Mouse (Mus musculus): ENCODE measurements around the gene Gorab. TPM values are rescaled to one million over a fixed set of nuclear protein-coding genes. Genes with fewer than 3 reads are reported as not detected.

Gene Gorab
- polyA plus RNA-seq (2015; fragmentation: Nextera tagmentation; extraction: Ambion mirVana), result 19.3 and 19.5 TPM in 2 replicates

- Histone ChIP-seq H3K4me3 (replicated peaks) (peak within 1 kb of the TSS; percentile 66), H3K9me3 (replicated peaks) (no peaks in the 10 kb centered on the region), H3K9ac (replicated peaks) (peak within 1 kb of the TSS; percentile 72), H3K27ac (replicated peaks) (peak within 1 kb of the TSS; percentile 94), H3K4me2 (peak within 1 kb of the TSS; percentile 71), H3K27me3 (replicated peaks) (no peaks in the 10 kb centered on the region), H3K36me3 (no peaks in the 10 kb centered on the region), H3K4me1 (peaks cover 17% of the 10 kb centered on the region)
- WGBS, result under 1% methylated on average over 28 of the region's 28 CpGs
- peak; percentile 100 for ATAC-seq (ENCODE audit: low FRiP score)
Observed at GRCm38 (mm10) chr1:163403498-163404126, at the start of gene Gorab. Gene Gorab, minus strand, starts transcription at chr1:163403669.

- 35% methylated on average over 3 of the region's 3 CpGs for WGBS
- no peaks in the 10 kb centered on the region for H3K27me3 ChIP-seq (replicated peaks)
- no peak for ATAC-seq (ENCODE audit: low FRiP score)
Observed at GRCm38 (mm10) chr1:163443832-163444231, 40.4 kb upstream of the Gorab start.

GRCm38 (mm10) chr1:163439002-163439401, 35.5 kb upstream of the Gorab start:
- Histone ChIP-seq H3K9me3 (replicated peaks) (no peaks in the 10 kb centered on the region), H3K4me2 (no peak overlapping the region), H3K36me3 (no peaks in the 10 kb centered on the region), H3K27me3 (replicated peaks) (no peaks in the 10 kb centered on the region), H3K4me1 (no peaks in the 10 kb centered on the region), H3K9ac (replicated peaks) (no peak overlapping the region), H3K4me3 (replicated peaks) (no peak overlapping the region), H3K27ac (replicated peaks) (no peak overlapping the region)
- 91% methylated on average over 2 of the region's 2 CpGs for WGBS
- ATAC-seq (ENCODE audit: low FRiP score), result no peak

More at GRCm38 (mm10) chr1:163443832-163444231, 40.4 kb upstream of the Gorab start:
- Histone ChIP-seq H3K27ac (replicated peaks) (no peak overlapping the region), H3K9ac (replicated peaks) (no peak overlapping the region), H3K9me3 (replicated peaks) (no peaks in the 10 kb centered on the region), H3K4me1 (no peaks in the 10 kb centered on the region), H3K4me2 (no peak overlapping the region), H3K36me3 (no peaks in the 10 kb centered on the region), H3K4me3 (replicated peaks) (no peak overlapping the region)

DNA sequence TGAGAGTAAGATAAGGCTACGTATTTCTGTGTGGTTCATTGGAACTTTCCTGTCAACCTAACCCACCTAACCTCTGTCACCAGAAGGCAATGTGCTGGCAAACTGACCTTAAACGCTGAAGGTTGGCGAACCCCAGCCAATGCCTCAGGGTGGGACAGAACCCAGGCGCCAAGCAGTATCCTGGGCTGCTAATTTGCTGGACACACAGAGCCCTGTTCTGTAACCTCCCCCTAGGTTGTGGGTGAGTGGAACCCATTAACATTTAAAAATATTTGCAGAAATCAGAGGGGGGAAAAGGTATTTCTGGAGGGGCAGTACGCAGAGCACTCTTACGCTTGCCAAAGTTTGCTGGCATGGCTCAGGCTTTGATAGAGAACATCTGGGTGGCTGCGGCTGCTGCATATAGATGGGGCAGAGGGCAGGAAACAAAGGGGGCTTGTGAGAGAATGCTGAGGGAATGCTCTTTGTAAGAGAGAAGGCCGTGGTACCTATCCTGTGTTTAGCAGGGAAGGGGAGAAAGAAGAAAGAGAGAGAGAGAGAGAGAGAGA, 20.1 kb upstream of the Gorab start:
- no peak for ATAC-seq (ENCODE audit: low FRiP score)
- WGBS, result 74% methylated on average over 8 of the region's 8 CpGs
- Histone ChIP-seq H3K36me3 (no peaks in the 10 kb centered on the region), H3K4me2 (no peak overlapping the region), H3K4me1 (no peaks in the 10 kb centered on the region), H3K9ac (replicated peaks) (no peak overlapping the region), H3K27ac (replicated peaks) (no peak overlapping the region), H3K27me3 (replicated peaks) (no peaks in the 10 kb centered on the region), H3K9me3 (replicated peaks) (no peaks in the 10 kb centered on the region), H3K4me3 (replicated peaks) (no peak overlapping the region)

DNA sequence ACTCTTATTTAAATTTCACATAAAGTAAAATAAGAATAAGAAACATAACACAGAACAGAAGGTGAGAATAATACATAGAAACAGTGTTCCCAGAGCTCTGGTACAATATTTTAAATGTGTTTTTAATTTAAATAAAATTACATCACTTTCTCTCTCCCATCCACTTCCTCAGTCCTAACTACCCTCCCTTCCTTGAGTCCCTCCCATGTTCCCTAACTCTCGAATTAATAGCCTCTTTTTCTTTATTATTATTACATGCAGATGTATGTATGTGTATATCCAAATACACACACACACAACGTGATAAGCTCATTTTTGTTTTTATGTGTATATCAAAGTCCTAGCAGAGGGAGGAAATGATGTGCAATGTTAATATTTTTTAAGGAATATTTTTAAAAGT, 13.7 kb upstream of the Gorab start:
- no peak for ATAC-seq (ENCODE audit: low FRiP score)
- Histone ChIP-seq H3K27ac (replicated peaks) (no peak overlapping the region), H3K27me3 (replicated peaks) (no peaks in the 10 kb centered on the region), H3K4me2 (no peak overlapping the region), H3K4me1 (no peaks in the 10 kb centered on the region), H3K9me3 (replicated peaks) (no peaks in the 10 kb centered on the region), H3K9ac (replicated peaks) (no peak overlapping the region), H3K4me3 (replicated peaks) (no peak overlapping the region), H3K36me3 (no peaks in the 10 kb centered on the region)
- 72% methylated on average over 2 of the region's 2 CpGs for WGBS

GRCm38 (mm10) chr1:163414200-163414599, 10.7 kb upstream of the Gorab start:
- Histone ChIP-seq H3K9ac (replicated peaks) (no peak overlapping the region), H3K27me3 (replicated peaks) (no peaks in the 10 kb centered on the region)

GRCm38 (mm10) chr1:163406203-163406602, 2.7 kb upstream of the Gorab start:
- H3K4me3 ChIP-seq (replicated peaks), result no peak overlapping the region
- ATAC-seq (ENCODE audit: low FRiP score), result no peak
- no peak overlapping the region for H3K9ac ChIP-seq (replicated peaks)
- no peaks in the 10 kb centered on the region for H3K36me3 ChIP-seq
- peaks cover 17% of the 10 kb centered on the region for H3K4me1 ChIP-seq
- no peak overlapping the region for H3K4me2 ChIP-seq
- 83% methylated on average over 3 of the region's 3 CpGs for WGBS
- H3K27ac ChIP-seq (replicated peaks), result no peak overlapping the region
- no peaks in the 10 kb centered on the region for H3K9me3 ChIP-seq (replicated peaks)
- H3K27me3 ChIP-seq (replicated peaks), result no peaks in the 10 kb centered on the region

More at GRCm38 (mm10) chr1:163414200-163414599, 10.7 kb upstream of the Gorab start:
- Histone ChIP-seq H3K9me3 (replicated peaks) (no peaks in the 10 kb centered on the region), H3K4me2 (no peak overlapping the region), H3K4me3 (replicated peaks) (no peak overlapping the region), H3K36me3 (no peaks in the 10 kb centered on the region), H3K4me1 (no peaks in the 10 kb centered on the region), H3K27ac (replicated peaks) (no peak overlapping the region)
- WGBS, result 71% methylated on average over 2 of the region's 2 CpGs
- no peak for ATAC-seq (ENCODE audit: low FRiP score)

- no peak overlapping the region for H3K27ac ChIP-seq (replicated peaks)
- no peak overlapping the region for H3K4me3 ChIP-seq (replicated peaks)
- no peak for ATAC-seq (ENCODE audit: low FRiP score)
- peaks cover 34% of the 10 kb centered on the region for H3K36me3 ChIP-seq
- H3K9me3 ChIP-seq (replicated peaks), result no peaks in the 10 kb centered on the region
- no peak overlapping the region for H3K4me2 ChIP-seq
- no peak overlapping the region for H3K9ac ChIP-seq (replicated peaks)
- 70% methylated on average over 6 of the region's 6 CpGs for WGBS
- no peaks in the 10 kb centered on the region for H3K27me3 ChIP-seq (replicated peaks)
- no peaks in the 10 kb centered on the region for H3K4me1 ChIP-seq
Observed at GRCm38 (mm10) chr1:163391321-163391720, 12.1 kb downstream of the Gorab start.

- H3K36me3 ChIP-seq, result peaks cover 40% of the 10 kb centered on the region
- no peak overlapping the region for H3K9ac ChIP-seq (replicated peaks)
- no peaks in the 10 kb centered on the region for H3K27me3 ChIP-seq (replicated peaks)
- no peak overlapping the region for H3K4me3 ChIP-seq (replicated peaks)
- ATAC-seq (ENCODE audit: low FRiP score), result no peak
- H3K9me3 ChIP-seq (replicated peaks), result no peaks in the 10 kb centered on the region
- 91% methylated on average over 4 of the region's 4 CpGs for WGBS
- no peaks in the 10 kb centered on the region for H3K4me1 ChIP-seq
- no peak overlapping the region for H3K27ac ChIP-seq (replicated peaks)
- H3K4me2 ChIP-seq, result no peak overlapping the region
Observed at GRCm38 (mm10) chr1:163390044-163390443, 13.4 kb downstream of the Gorab start.

DNA sequence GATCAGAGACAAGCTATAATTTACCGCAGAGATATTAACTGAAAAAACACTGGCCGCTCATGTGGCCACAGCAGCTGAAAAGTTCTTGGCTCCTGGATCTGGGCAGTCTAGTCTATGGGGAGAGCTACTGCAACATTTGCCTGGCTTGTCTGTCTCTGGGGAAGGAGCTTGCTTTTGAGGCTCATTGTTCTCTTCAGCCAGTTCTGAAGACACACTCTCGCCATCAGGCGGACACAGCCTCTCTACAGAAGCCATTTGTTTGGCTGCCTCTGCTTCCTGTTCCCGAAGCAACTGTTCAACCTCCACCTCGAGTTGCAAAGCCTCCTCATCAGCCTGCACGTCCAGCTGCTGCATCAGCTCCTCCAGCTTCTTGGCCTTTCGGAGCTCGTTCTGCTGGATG, 17.3 kb downstream of the Gorab start:
- no peak overlapping the region for H3K9ac ChIP-seq (replicated peaks)
- no peaks in the 10 kb centered on the region for H3K4me1 ChIP-seq
- 95% methylated on average over 9 of the region's 9 CpGs for WGBS
- no peaks in the 10 kb centered on the region for H3K9me3 ChIP-seq (replicated peaks)
- no peak overlapping the region for H3K27ac ChIP-seq (replicated peaks)
- peaks cover 26% of the 10 kb centered on the region for H3K36me3 ChIP-seq
- no peak overlapping the region for H3K4me3 ChIP-seq (replicated peaks)
- no peak overlapping the region for H3K4me2 ChIP-seq
- no peak for ATAC-seq (ENCODE audit: low FRiP score)
- H3K27me3 ChIP-seq (replicated peaks), result no peaks in the 10 kb centered on the region

DNA sequence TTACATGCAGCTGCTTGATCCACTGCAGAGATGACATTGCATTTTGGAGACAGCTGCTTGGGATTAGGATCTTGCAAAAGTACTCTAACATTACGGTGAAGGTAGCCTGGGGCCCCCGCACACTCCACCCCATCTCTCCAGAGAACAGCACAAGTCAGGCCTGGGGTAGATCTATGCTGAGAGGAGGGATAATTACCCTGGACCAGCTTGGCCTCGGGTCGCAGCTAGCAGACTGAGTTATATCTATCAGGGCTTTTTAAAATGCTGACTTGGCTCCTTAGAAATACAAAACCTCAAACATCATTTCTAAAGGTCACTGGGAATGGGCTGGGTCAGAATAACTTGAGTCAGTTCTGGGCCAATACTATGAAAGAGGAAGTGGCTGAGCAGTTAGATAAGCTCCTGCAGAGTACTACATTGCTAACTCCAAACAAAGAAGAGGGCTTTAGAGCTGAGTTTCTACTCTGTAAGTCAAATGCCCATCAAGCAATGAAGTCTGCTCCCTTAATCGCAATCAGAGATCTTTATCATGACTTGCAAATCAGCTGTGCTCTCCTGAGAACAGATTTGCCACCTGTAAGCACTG, 19.9 kb downstream of the Gorab start:
- 88% methylated on average over 5 of the region's 5 CpGs for WGBS
- Histone ChIP-seq H3K4me1 (no peaks in the 10 kb centered on the region), H3K36me3 (peaks cover 26% of the 10 kb centered on the region), H3K27ac (replicated peaks) (no peak overlapping the region), H3K4me3 (replicated peaks) (no peak overlapping the region), H3K4me2 (no peak overlapping the region), H3K9me3 (replicated peaks) (no peaks in the 10 kb centered on the region), H3K27me3 (replicated peaks) (no peaks in the 10 kb centered on the region), H3K9ac (replicated peaks) (no peak overlapping the region)
- no peak for ATAC-seq (ENCODE audit: low FRiP score)

DNA sequence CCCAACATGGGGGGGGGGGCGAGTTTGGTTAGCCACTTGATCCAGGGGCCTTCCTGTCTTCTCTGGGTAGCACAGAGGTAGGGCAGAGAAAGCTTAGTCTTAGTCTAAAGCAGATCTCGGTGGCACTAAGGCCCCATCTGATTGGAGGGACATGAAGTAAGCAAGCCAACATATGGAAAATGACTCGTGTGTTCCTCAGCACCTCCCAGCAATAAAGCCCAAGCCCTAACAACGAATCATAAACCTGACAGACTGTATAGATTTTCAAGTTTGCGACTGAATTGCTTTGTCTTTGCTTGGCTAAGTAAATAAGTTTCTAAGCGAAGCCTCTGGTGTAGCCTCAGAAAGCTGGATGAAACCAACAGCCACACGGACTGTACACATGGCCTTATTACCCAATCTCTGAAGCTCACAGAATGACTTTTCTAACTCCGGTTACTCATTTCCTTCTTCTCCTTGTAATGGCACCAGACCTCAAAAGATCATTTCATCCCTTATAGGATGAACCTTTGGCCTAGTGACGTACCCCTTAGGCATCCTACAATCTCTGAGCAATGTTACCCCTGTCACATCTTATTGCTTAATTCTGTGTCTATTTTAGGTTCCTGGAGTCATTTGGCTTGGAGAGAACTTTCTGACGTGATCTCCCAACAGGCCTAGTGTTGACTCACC, 21.3 kb downstream of the Gorab start:
- H3K9ac ChIP-seq (replicated peaks), result no peak overlapping the region
- H3K4me2 ChIP-seq, result no peak overlapping the region
- no peaks in the 10 kb centered on the region for H3K27me3 ChIP-seq (replicated peaks)
- H3K27ac ChIP-seq (replicated peaks), result no peak overlapping the region
- H3K9me3 ChIP-seq (replicated peaks), result no peaks in the 10 kb centered on the region
- 93% methylated on average over 10 of the region's 10 CpGs for WGBS
- no peak for ATAC-seq (ENCODE audit: low FRiP score)
- peaks cover 20% of the 10 kb centered on the region for H3K36me3 ChIP-seq
- H3K4me3 ChIP-seq (replicated peaks), result no peak overlapping the region
- no peaks in the 10 kb centered on the region for H3K4me1 ChIP-seq

Measured in neural tube, embryonic 15.5 days (tissue).